Mouse (Mus musculus) frontal cortex, postnatal 25 days (tissue): ENCODE data around the gene Igfbp2.
A peak's percentile ranks its signal among the peaks of the same experiment; 100 is the strongest.

Experiments used
- DNase-seq, 2 experiments: peaks; one replicate each; pipeline ENCODE4 v3.0.0; 2022; ENCODE audit warnings: low spot score in 2 of 2

Igfbp2 gene

GRCm38 (mm10) chr1:72855729-72856128 is 31.4 kb downstream of the Igfbp2 start:
- DNase-seq: no peak

DNA sequence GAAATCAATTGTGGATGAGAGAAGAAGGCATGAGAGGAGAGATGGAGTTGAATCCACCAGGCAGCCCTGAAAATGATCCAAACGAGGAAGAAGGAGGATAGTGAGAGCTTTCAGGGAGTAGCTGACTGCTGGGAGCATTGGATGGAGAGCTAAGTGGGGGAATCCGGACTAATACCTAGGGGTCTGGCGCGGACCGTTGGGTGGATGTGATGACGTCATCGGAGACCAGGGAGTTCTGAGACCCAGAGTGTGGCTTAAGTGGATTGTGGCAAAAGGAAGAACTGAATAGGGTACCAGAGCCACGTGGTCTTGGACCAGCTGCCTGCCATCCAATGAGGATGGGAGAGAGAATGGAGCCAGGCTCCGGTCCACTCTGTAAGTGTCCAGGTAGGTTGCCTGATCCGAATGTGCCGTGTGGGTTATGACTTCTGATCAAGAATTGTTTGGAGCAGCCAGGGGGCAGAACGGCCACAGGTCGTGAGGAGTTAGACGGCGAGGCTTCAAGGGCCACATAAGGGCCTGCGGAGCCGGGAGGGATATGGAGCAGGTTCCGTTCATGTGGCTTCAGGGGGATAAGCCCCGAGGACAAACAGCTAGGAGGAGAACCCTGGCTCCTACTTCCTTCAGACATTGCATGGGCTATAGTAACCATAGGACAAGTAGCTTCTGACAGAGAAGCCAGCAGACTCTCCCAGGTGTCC is 32.1 kb downstream of the Igfbp2 start:
- no peak for DNase-seq

GRCm38 (mm10) chr1:72857142-72857541 is 32.8 kb downstream of the Igfbp2 start:
- no peak for DNase-seq

DNA sequence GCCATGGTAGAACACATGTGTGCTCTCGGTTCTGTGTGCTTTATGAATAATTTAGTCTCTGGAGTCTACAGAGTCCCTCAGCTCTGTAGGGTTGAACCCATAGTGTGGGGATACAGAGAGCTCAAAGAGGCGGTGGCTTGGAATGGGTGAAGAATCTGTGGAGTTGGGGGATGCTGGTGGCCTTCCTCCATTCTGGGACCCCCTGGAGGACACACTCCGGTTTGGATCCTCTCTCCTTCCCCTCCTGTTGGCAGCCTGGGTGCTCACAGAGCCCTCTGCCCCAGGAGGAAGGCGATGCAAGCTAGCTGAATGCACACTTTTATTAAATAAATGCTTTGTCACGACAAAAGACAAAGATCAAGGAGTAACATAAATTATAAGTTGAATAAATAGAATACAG is 33.3 kb downstream of the Igfbp2 start:
- no peak for DNase-seq

DNA sequence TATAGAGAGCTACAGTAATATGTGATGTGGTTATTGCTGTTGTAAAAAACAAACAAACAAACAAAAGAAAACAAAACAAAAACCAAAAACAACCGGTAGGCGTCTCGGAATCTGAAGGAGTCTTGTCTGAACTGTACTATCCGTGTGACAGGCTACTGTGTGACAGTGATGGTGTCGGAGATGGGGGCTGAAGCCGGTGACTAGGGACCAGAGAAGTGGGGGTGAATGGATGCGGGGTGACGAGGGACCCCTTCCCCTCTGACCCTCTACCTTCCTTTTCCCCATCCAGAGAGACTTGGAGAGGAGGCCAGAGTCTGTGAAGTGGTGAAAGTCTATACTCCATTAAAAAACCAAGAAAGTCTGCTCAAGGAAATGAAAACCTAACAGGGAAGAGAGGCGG is 34.0 kb downstream of the Igfbp2 start:
- DNase-seq: no peak

- DNase-seq: no peak
These were observed 34.6 kb downstream of the Igfbp2 start for GRCm38 (mm10) chr1:72858874-72859273.

DNA sequence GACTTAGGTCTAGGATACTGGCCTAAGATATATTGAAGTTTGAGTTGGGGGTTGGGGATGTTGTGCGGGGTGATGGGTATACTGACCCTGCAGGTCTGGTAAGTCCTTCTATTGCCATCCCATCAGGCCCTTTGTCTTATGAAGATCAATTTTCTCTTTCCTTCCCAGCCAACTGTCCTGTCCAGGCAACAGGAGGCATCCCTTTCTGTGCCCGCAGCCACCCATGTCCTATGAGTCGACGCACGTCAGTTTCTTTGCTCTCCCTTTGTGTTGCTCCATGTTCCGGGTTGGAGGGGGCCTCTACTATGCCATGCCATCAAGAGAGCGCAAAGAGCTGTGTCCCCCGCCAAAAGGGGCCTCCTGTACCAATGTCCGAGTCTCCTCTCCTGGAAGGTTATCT is 35.7 kb downstream of the Igfbp2 start:
- DNase-seq: no peak

- DNase-seq: no peak
These were observed 36.2 kb downstream of the Igfbp2 start for GRCm38 (mm10) chr1:72860502-72860901.

DNA sequence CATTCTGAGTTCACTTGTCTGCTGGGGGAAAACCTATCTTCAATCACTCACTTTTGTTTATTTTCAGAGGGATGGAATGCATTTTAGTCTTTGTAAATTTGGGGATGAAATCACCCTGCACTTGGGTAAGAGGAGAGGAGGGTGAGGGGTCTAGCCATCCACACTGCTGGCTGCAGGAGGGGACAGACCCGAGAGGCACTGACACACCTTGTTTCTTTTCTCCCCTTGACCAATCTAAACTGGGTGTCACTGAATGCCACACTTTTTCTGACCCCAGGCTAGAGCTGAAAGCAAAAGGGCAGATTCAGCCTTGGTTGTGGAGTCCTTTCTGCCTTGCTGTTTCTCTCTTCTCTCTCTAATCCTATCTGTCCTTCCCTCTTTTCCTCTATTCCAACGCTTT is 37.4 kb downstream of the Igfbp2 start:
- no peak for DNase-seq

DNA sequence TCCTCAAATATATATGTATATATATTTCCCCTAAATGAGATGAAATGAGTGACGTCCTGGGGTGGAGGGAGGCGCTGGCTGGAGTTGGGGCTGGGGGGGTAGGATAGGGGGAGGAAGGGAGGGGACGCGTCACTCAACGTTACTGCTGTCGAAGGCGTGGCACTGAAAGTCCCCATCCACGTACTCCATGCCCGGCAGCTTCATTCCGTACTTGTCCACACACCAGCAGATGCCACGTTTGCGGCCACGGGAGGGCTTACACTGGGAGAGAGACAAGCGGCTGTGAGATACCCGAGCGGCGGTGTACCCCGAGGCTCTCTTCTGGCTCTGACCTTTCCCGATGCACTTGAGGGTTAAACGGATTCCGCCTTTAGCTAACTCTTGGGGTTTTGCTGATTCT is 37.9 kb downstream of the Igfbp2 start:
- no peak for DNase-seq

GRCm38 (mm10) chr1:72863692-72864091 is 39.4 kb downstream of the Igfbp2 start:
- no peak for DNase-seq

GRCm38 (mm10) chr1:72864272-72864671 is 40.0 kb downstream of the Igfbp2 start:
- no peak for DNase-seq

GRCm38 (mm10) chr1:72865900-72866299 is 41.6 kb downstream of the Igfbp2 start:
- peak; percentile 63 to 75 for DNase-seq

DNA sequence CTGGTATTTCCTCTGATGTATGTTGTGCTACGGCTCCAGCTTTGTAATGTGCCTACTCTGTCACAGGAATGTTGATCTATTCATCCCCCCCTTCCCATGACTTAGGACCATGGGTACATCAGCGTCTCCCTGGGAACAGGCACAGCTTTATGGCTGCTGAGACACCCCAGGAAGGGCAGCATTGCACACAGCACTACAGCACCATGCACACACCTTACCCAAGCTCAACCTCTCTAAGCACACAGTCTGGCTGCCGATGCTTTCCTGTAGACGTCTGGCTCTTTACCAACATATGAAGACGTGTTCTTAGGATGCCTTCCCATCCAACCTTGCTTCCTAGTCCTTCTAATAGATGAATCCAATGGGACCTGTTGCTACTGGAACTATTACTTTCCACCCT is 42.1 kb downstream of the Igfbp2 start:
- no peak for DNase-seq

GRCm38 (mm10) chr1:72867346-72867745 is 43.0 kb downstream of the Igfbp2 start:
- DNase-seq: no peak

DNA sequence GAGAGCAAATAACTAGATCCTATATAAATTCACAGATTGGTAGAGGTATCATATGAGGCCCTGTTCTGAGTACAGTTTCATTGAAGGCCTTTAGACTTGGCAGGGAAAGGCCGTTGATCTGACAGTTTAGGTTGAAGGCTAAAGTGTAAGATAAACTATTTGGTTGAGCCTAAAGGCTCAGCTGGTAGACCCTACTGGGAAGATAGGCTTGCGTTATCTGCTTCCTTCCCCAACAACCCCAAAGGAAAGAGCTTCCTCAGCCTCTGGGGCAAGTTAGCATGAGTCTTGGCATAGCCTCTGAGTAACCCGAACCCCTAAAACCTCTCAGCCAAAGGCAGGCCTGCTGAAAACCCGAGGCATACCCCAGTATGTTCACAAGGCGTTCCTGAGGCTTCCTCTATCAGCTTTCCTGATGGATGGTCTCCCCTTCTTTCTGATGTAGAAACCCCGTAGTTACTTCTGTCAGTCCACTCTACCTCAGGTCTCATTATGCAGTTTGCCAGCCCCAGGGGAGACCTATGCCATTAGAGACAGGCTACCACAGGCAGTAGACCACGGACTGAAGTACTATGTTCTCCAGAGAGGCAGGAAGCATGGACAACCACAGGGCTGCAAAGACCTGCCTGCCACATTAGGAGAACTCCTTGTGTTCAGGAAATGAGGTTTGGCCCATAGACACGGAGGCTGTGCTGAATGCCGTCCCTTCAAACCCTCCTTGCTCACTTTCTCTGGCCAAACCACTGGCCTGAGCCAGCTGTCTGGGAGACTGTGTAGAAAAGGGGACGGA is 44.3 kb downstream of the Igfbp2 start:
- no peak for DNase-seq

- no peak for DNase-seq
These were observed 45.0 kb downstream of the Igfbp2 start for GRCm38 (mm10) chr1:72869275-72869674.

- peak in 1 of 2 experiments; percentile 36 for DNase-seq
These were observed 45.6 kb downstream of the Igfbp2 start for GRCm38 (mm10) chr1:72869681-72870614.

DNA sequence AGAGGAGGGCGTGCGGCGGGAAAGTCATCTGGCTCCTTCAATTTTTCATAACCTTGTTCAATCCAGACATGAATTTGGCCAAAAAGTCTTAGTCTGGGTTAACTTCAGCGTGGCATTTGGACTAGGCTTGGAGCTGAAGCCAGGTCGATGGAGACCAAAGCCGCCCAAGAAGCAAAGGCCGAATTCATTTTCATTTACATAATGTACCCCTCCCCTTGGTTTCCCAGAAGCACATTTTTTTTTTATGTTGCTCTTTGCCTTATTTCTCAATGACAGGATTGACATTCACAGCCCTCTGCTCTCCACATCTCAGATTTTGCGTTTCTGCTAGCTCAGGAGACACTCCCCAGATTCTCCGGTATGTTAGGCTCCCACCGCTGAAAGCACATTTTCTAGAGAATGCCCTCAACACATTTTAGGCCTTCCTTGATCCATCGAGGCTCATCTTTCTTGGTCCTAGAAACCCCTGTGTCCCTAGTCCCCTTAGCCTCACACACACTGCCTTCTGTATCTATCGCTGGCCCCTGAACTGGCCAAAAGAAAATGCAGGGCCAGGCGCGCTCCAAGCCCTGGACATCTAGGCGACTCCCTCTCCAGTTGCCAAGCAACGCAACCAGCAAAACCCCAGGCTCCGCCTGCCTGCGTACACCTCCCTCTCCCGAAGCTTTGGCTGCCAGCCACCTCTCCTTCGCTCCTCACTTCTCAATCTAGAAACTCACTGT is 46.5 kb downstream of the Igfbp2 start:
- DNase-seq: peak; percentile 62 to 75

- no peak for DNase-seq
These were observed 47.0 kb downstream of the Igfbp2 start for GRCm38 (mm10) chr1:72871337-72871696.

DNA sequence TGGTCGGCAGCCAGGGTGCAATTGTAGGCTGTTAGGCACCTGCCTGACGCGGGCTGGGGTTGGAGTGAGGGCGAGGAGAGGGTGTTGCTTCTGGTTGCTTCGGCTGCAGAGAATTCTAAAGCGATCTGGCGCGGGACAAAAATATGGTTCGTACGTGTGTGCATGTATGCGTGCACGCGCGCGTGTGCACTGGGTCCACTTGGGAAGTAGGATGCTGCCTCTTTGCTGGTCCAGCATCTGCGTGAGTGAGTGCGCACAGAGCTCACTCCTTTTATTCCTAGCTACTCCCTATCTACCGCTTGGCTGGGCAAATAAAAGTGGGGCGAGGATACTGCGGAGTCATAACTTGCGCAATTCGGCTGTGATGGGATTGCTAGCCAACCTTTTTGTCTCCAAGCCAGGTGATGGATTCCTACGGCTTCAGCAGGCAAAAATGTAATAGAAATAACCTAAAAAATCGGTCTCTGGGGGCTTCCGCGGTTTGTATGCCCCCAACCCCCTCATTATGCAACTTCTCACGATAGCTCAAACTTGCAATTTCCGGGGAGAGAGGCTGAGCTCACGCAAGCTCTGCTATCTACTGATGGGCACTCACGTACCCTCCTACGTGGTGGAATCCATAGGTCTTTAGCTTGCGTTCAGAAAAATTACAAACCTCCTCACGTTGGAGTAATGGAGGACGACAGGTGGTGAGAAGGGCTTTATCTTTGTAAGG is 47.6 kb downstream of the Igfbp2 start:
- peak; percentile 39 to 40 for DNase-seq
